Mouse (Mus musculus): ENCODE results near the gene Kat14. TPM values are rescaled to one million over a fixed set of nuclear protein-coding genes. Genes with fewer than 3 reads are reported as not detected.

Kat14 gene
- total and polyA plus RNA-seq, 3 experiments: 25.9 to 52.9 TPM; not detected in 1

GRCm38 (mm10) chr2:144429171-144429570 lies 60.4 kb downstream of the Kat14 start:
- Histone ChIP-seq H3K4me1 (ENCODE audit: control insufficient read depth in 1 of 2, insufficient read depth in 2 of 2, low read length in 2 of 2) (no peaks in the 10 kb centered on the region), H3K4me3 (ENCODE audit: control insufficient read depth in 1 of 2, insufficient read depth in 1 of 2, low read depth in 2 of 2, low read length in 2 of 2) (no peak overlapping the region), H3K27me3 (ENCODE audit: control insufficient read depth in 1 of 2, insufficient read depth in 2 of 2, low read length in 2 of 2) (no peaks in the 10 kb centered on the region), H3K36me3 (ENCODE audit: control insufficient read depth in 1 of 2, insufficient read depth in 2 of 2, low read length in 2 of 2) (no peaks in the 10 kb centered on the region), H3K79me2 (ENCODE audit: control insufficient read depth, insufficient read depth, low read length, poor library complexity) (no peaks in the 10 kb centered on the region), H3K9me3 (replicated peaks; ENCODE audit: insufficient read depth, low read length) (no peaks in the 10 kb centered on the region), H3K9ac (ENCODE audit: control insufficient read depth, low read depth, low read length, poor library complexity, severe bottlenecking) (no peak overlapping the region), H3K27ac (ENCODE audit: control insufficient read depth, low read depth, low read length) (no peak overlapping the region)
- DNase-seq (ENCODE audit: low read depth, low spot score): no peak
- TF ChIP-seq ETS1 (IDR thresholded peaks at IDR 0.05; ENCODE audit: low read depth, low read length) (no peak), USF2 (IDR thresholded peaks at IDR 0.05; ENCODE audit: borderline replicate concordance in 1 of 2, insufficient read depth in 1 of 2, low read depth in 1 of 2, low read length in 2 of 2) (no peak), ZC3H11A (IDR thresholded peaks at IDR 0.05; ENCODE audit: low read depth, low read length) (no peak), USF1 (IDR thresholded peaks at IDR 0.05; ENCODE audit: low read depth, low read length) (no peak), NELFE (IDR thresholded peaks at IDR 0.05; ENCODE audit: low read depth, low read length) (no peak), ELF1 (IDR thresholded peaks at IDR 0.05; ENCODE audit: low read depth, low read length) (no peak), POLR2AphosphoS2 (IDR thresholded peaks at IDR 0.05; ENCODE audit: low read length) (no peak), MXI1 (IDR thresholded peaks at IDR 0.05; ENCODE audit: low read depth, low read length) (no peak), CHD1 (IDR thresholded peaks at IDR 0.05; ENCODE audit: low read depth, low read length) (no peak), RAD21 (IDR thresholded peaks at IDR 0.05; ENCODE audit: low read depth, low read length) (no peak), GATA1 (IDR thresholded peaks at IDR 0.05; ENCODE audit: low read depth, low read length) (no peak), SMC3 (IDR thresholded peaks at IDR 0.05; ENCODE audit: low read depth, low read length) (no peak), ZMIZ1 (IDR thresholded peaks at IDR 0.05; ENCODE audit: low read depth, low read length) (no peak), GABPA (IDR thresholded peaks at IDR 0.05; ENCODE audit: low read depth, low read length) (no peak), ZKSCAN1 (IDR thresholded peaks at IDR 0.05; ENCODE audit: low read depth, low read length) (no peak)

GRCm38 (mm10) chr2:144431286-144431825 lies 62.6 kb downstream of the Kat14 start:
- Histone ChIP-seq H3K27me3 (ENCODE audit: control insufficient read depth in 1 of 2, insufficient read depth in 2 of 2, low read length in 2 of 2) (no peaks in the 10 kb centered on the region), H3K27ac (ENCODE audit: control insufficient read depth, low read depth, low read length) (no peak overlapping the region), H3K4me3 (ENCODE audit: control insufficient read depth in 1 of 2, insufficient read depth in 1 of 2, low read depth in 2 of 2, low read length in 2 of 2) (no peak overlapping the region), H3K9me3 (replicated peaks; ENCODE audit: insufficient read depth, low read length) (no peaks in the 10 kb centered on the region), H3K4me1 (ENCODE audit: control insufficient read depth in 1 of 2, insufficient read depth in 2 of 2, low read length in 2 of 2) (no peaks in the 10 kb centered on the region), H3K9ac (ENCODE audit: control insufficient read depth, low read depth, low read length, poor library complexity, severe bottlenecking) (no peak overlapping the region), H3K36me3 (ENCODE audit: control insufficient read depth in 1 of 2, insufficient read depth in 2 of 2, low read length in 2 of 2) (no peaks in the 10 kb centered on the region), H3K79me2 (ENCODE audit: control insufficient read depth, insufficient read depth, low read length, poor library complexity) (no peaks in the 10 kb centered on the region)
- DNase-seq (ENCODE audit: low read depth, low spot score): no peak
- no peak for TF ChIP-seq ZNF384 (IDR thresholded peaks at IDR 0.05; ENCODE audit: low read depth, low read length)
- TF ChIP-seq MYB (IDR thresholded peaks at IDR 0.05; ENCODE audit: low read depth, low read length): no peak
- no peak for TF ChIP-seq GATA1 (IDR thresholded peaks at IDR 0.05; ENCODE audit: low read depth, low read length)
- no peak for TF ChIP-seq NELFE (IDR thresholded peaks at IDR 0.05; ENCODE audit: low read depth, low read length)
- no peak for TF ChIP-seq E2F4 (IDR thresholded peaks at IDR 0.05; ENCODE audit: borderline replicate concordance, low read depth, low read length)
- TF ChIP-seq MAZ (IDR thresholded peaks at IDR 0.05; ENCODE audit: low read depth, low read length): no peak
- TF ChIP-seq CHD2 (IDR thresholded peaks at IDR 0.05; ENCODE audit: low read length): no peak
- no peak for TF ChIP-seq JUND (IDR thresholded peaks at IDR 0.05; ENCODE audit: low read depth, low read length)
- TF ChIP-seq ZC3H11A (IDR thresholded peaks at IDR 0.05; ENCODE audit: low read depth, low read length): no peak
- no peak for TF ChIP-seq TCF12 (IDR thresholded peaks at IDR 0.05; ENCODE audit: low read depth, low read length)
- TF ChIP-seq ZMIZ1 (IDR thresholded peaks at IDR 0.05; ENCODE audit: low read depth, low read length): no peak
- TF ChIP-seq ETS1 (IDR thresholded peaks at IDR 0.05; ENCODE audit: low read depth, low read length): no peak
- TF ChIP-seq TAL1 (IDR thresholded peaks at IDR 0.05; ENCODE audit: low read length): no peak
- TF ChIP-seq SIN3A (IDR thresholded peaks at IDR 0.05; ENCODE audit: low read length): no peak
- no peak for TF ChIP-seq POLR2AphosphoS5 (IDR thresholded peaks at IDR 0.05; ENCODE audit: borderline replicate concordance, low read depth, low read length)
